8 mouse cellular contexts compared by ENCODE assay signal in the genomic region with DNA sequence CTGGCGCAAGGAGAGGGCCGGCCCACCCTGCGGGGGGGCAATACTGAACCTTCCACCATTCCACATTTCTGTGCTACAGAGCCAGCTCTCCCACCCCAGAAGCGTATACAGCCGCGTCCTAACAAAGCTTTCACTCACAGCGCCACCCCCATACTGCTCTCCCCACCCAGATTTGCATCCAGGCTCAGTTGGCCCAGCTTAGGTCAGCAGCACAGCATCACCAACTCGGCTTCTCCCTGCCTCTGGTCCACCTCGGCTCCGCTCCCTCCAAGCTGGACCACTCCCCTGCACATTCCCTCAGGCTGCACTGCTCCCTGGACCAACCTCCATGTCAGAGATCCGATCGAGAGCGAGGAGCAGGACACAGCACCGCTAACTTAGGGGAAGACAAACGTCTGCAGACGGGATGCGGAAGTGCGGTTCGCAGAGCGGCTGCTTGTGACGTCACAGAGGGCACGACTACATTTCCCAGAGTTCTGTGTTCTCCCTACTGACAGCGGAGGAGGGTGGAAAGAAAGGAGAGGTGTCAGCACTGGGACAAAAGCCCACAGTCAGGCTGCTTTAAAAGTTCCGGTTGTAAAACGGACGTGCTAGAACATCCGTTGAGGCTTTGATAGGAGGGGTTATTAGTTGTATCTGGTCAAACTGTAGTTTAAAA. TPM values are rescaled to one million over a fixed set of nuclear protein-coding genes. Genes with fewer than 3 reads are reported as not detected.
DNase-seq lines count a peak whose midpoint lies in the region; ATAC-seq and TF ChIP-seq lines count a peak whose summit lies in the region.

A gene (minus strand): TSS at position 399 of the 658 bp plus-strand sequence.
A gene (minus strand): TSS at position 425 of the 658 bp plus-strand sequence.

- H3K4me2 ChIP-seq in forebrain, embryonic 15.5 days (replicated peaks), result peak within 1 kb of the TSS; percentile 84

- H3K36me3 ChIP-seq in ES-E14 (ENCODE audit: control insufficient read depth, insufficient read depth, low read length, poor library complexity, severe bottlenecking), result no peaks in the 10 kb centered on the region
- H3K36me3 ChIP-seq in forebrain, embryonic 15.5 days, result peaks cover under 1% of the 10 kb centered on the region

- peak; percentile 99 for ATAC-seq in forebrain, embryonic 15.5 days (replicated peaks)
- ATAC-seq in neutrophil, adult 5-6 weeks (ENCODE audit: extremely low read depth, insufficient number of reproducible peaks, low FRiP score, poor library complexity, severe bottlenecking), result peak; percentile 99

- in situ Hi-C loops in ES-E14 (cut with MboI; ENCODE audit: low sequenced_read_pairs in 2 of 2, unreplicated experiment in 2 of 2), result no loop called here

- peak within 1 kb of the TSS; percentile 92 to 98 for H3K4me3 ChIP-seq in ES-E14 (ENCODE audit: insufficient read depth in 1 of 2, low read depth in 1 of 2, low read length in 2 of 2, poor library complexity in 1 of 2, severe bottlenecking in 1 of 2)
- H3K4me3 ChIP-seq in forebrain, embryonic 15.5 days, result peak within 1 kb of the TSS; percentile 86
- peak within 1 kb of the TSS; percentile 96 for H3K4me3 ChIP-seq in lung, adult 2 months (replicated peaks; ENCODE audit: extremely low read depth, low read depth, low read length)

- intact Hi-C loops in heart, postnatal 25 days (cut with DNase I), result loop anchor here (2.0 to 10.0 kb wide), 4 partner anchors 27 to 289 kb away; a partner anchor contains a TSS

- TF ChIP-seq CTCF in lung, adult 2 months (IDR thresholded peaks at IDR 0.05; ENCODE audit: insufficient read depth, low read length), result no peak

- no peaks in the 10 kb centered on the region for H3K9me3 ChIP-seq in ES-E14 (ENCODE audit: control insufficient read depth, insufficient read depth, low read depth, low read length)
- no peaks in the 10 kb centered on the region for H3K9me3 ChIP-seq in forebrain, embryonic 15.5 days

- DNase-seq in ES-E14 (ENCODE audit: low read depth, low spot score), result peak; percentile 91
- DNase-seq in cerebellum, adult 11-12 months, result peak; percentile 93
- DNase-seq in heart, postnatal 25 days (ENCODE audit: low spot score), result peak; percentile 85
- DNase-seq in layer of hippocampus, adult 18-20 months (ENCODE audit: low spot score in 2 of 2), result peak; percentile 92 to 96
- peak; percentile 93 for DNase-seq in lung, adult 2 months
- DNase-seq in thymus, adult 18-20 months, result peak; percentile 89 to 94

- peak; percentile 90; the same call in 1 of the 2 replicates for TF ChIP-seq POLR2A in lung, adult 2 months (IDR thresholded peaks at IDR 0.05; ENCODE audit: borderline replicate concordance, extremely low read depth, low read depth, low read length)

- H3K27me3 ChIP-seq in forebrain, embryonic 15.5 days, result no peaks in the 10 kb centered on the region

- peak within 1 kb of the TSS; percentile 45; the same call in 1 of the 2 replicates for H3K27ac ChIP-seq in ES-E14 (ENCODE audit: insufficient read depth, low read depth, low read length, poor library complexity, severe bottlenecking)
- peak within 1 kb of the TSS; percentile 80 for H3K27ac ChIP-seq in forebrain, embryonic 15.5 days (replicated peaks)

- H3K4me1 ChIP-seq in ES-E14 (ENCODE audit: control insufficient read depth in 2 of 2, insufficient read depth in 2 of 2, low read length in 2 of 2, poor library complexity in 1 of 2), result peaks cover 5 to 14% of the 10 kb centered on the region in 2 experiments; a peak in 3 of 4 replicates
- peaks cover 24% of the 10 kb centered on the region for H3K4me1 ChIP-seq in forebrain, embryonic 15.5 days
- H3K4me1 ChIP-seq in lung, adult 2 months (ENCODE audit: control insufficient read depth, insufficient read depth, low read length), result no peaks in the 10 kb centered on the region; the same call in 1 of the 2 replicates

- peak within 1 kb of the TSS; percentile 80 for H3K9ac ChIP-seq in ES-E14 (ENCODE audit: insufficient read depth, low read depth, low read length, poor library complexity, severe bottlenecking)
- peak within 1 kb of the TSS; percentile 88 for H3K9ac ChIP-seq in forebrain, embryonic 15.5 days (replicated peaks)

- under 1% methylated on average over 27 of the region's 27 CpGs for WGBS in forebrain, embryonic 15.5 days
- 1% methylated on average over 27 of the region's 27 CpGs for WGBS in lung, adult 2 months

TF ChIP-seq in ES-E14, 5 proteins besides CTCF, POLR2A, EP300 and RAD21:
- no peak for TF ChIP-seq ZNF384 (IDR thresholded peaks at IDR 0.05; ENCODE audit: low read depth, low read length)
- peak; percentile 90 for TF ChIP-seq HCFC1 (IDR thresholded peaks at IDR 0.05; ENCODE audit: borderline replicate concordance, insufficient read depth, low read length)

RNA-seq across cellular contexts. Expression of the first gene that starts in this region (rescaled TPM):
- 0.18 TPM in 1 of 2 replicates, not detected in the other for total RNA-seq in ES-E14 (2012; rRNA removed)
- 0.59 TPM in 1 of 2 replicates, not detected in the other for polyA plus RNA-seq in forebrain, embryonic 15.5 days (2015; fragmentation: Nextera tagmentation; extraction: Ambion mirVana)
- total RNA-seq in heart, postnatal 25 days (2021), result not detected
- under 1 TPM in 1 of 2 experiments, not detected in 1; 0.81 TPM for total RNA-seq in layer of hippocampus, adult 18-20 months (2021)
- not detected in 2 replicates for polyA plus RNA-seq in lung, adult 2 months (2012; rRNA removed)
- total RNA-seq in neutrophil, adult 5-6 weeks (2017), result 0.93 TPM in 1 of 2 replicates, not detected in the other

RNA-seq across cellular contexts. Expression of the second gene that starts in this region (rescaled TPM):
- 12.6 and 14.6 TPM in 2 replicates for total RNA-seq in ES-E14 (2012; rRNA removed)
- polyA plus RNA-seq in forebrain, embryonic 15.5 days (2015; fragmentation: Nextera tagmentation; extraction: Ambion mirVana), result 42.8 and 43.6 TPM in 2 replicates
- 10 to 100 TPM in 1 of 2 experiments, 1 to 10 TPM in 1; 5.9 to 11.1 TPM for total RNA-seq in heart, postnatal 25 days (2021)
- total RNA-seq in layer of hippocampus, adult 18-20 months (2021), result 10 to 100 TPM; 18.7 to 20.7 TPM
- polyA plus RNA-seq in lung, adult 2 months (2012; rRNA removed), result 17.9 and 21.2 TPM in 2 replicates
- total RNA-seq in neutrophil, adult 5-6 weeks (2017), result 24.4 and 30.7 TPM in 2 replicates

Comparison
In these comparisons a context has a peak if more than half of its experiments do, and no peak if none do; other contexts are left out.
1. Peak in every context shown above with its lines: DNase-seq, ATAC-seq, H3K4me3 ChIP-seq and H3K27ac ChIP-seq.